ENCODE assay signal across 12 mouse cellular contexts in the genomic region with DNA sequence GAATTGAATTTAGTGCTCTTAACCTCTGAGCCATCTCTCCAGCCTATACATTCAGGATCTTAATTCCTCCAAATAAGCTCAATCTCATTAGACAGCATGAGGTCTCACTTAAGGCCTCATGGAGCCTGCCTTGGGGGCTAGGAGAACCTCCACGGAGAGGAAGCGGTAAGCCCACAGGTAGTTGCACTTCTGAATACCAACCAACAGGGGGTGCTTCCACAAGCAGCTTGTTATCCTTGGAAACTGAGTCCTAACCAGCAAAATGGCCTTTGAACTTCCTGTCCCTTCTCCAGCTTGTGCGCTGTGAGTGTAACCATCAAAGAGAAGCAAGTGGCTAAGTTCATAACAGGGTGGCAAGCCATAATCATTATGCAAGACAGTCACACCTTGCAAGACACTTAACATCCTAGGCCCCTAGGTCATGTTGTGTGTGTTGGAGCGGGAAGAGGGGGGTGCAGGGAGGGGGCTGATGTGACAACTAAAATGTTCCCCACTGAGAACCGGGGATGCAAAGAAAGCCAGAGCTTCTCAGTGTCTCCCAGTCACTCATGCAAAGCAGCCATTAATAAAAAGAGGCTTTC. TPM values are rescaled to one million over a fixed set of nuclear protein-coding genes. Genes with fewer than 3 reads are reported as not detected.
DNase-seq lines count a peak whose midpoint lies in the region; TF ChIP-seq lines count a peak whose summit lies in the region.
"Had no signal": no experiment of that assay in that cellular context is flagged by ENCODE, and none has a peak within 500 bp of the region (broad histone marks: within the 10 kb centered on the region; RNA-seq: fewer than 3 reads in every experiment).

No protein-coding gene starts in this region.

- DNase-seq in layer of hippocampus, adult 2 months (ENCODE audit: low spot score in 2 of 2) = no peak
- DNase-seq in layer of hippocampus, adult 8-10 months (ENCODE audit: low spot score in 2 of 2) = no peak
- peak; percentile 6 for DNase-seq in CD4-positive helper T cell, adult 2 months (ENCODE audit: low read depth, low spot score)
- DNase-seq in ES-E14 (ENCODE audit: low read depth, low spot score) = peak; percentile 44
- DNase-seq in midbrain, embryonic 10.5 days (ENCODE audit: low spot score) = no peak
- no peak for DNase-seq in adrenal gland, postnatal 36 days
- DNase-seq in MN1 (ENCODE audit: low spot score) = no peak
- DNase-seq in heart, adult 9 months (ENCODE audit: low spot score in 2 of 2) = no peak
- DNase-seq: cerebellum, postnatal 36 days; gastrocnemius, postnatal 10 days had no signal

- H3K4me1 ChIP-seq in ES-E14 (ENCODE audit: control insufficient read depth in 2 of 2, insufficient read depth in 2 of 2, low read length in 2 of 2, poor library complexity in 1 of 2) = peaks cover 0 to 21% of the 10 kb centered on the region in 2 experiments; a peak in 3 of 4 replicates
- peaks cover 53% of the 10 kb centered on the region for H3K4me1 ChIP-seq in midbrain, embryonic 10.5 days

- WGBS in midbrain, embryonic 10.5 days = 37% methylated on average over 5 of the region's 5 CpGs

- peak overlapping the region; percentile 70; the same call in 1 of the 2 replicates for H3K27ac ChIP-seq in layer of hippocampus, adult 2 months
- H3K27ac ChIP-seq in ES-E14 (ENCODE audit: insufficient read depth, low read depth, low read length, poor library complexity, severe bottlenecking) = no peak overlapping the region
- peak overlapping the region; percentile 85 for H3K27ac ChIP-seq in midbrain, embryonic 10.5 days (replicated peaks)
- H3K27ac ChIP-seq: neural tube, embryonic 12.5 days had no signal

- H3K27me3 ChIP-seq in midbrain, embryonic 10.5 days (ENCODE audit: low read depth, poor library complexity, severe bottlenecking) = no peaks in the 10 kb centered on the region
- H3K27me3 ChIP-seq: lung, embryonic 15.5 days; neural tube, embryonic 12.5 days had no signal

- in situ Hi-C loops in ES-E14 (cut with MboI; ENCODE audit: low sequenced_read_pairs in 2 of 2, unreplicated experiment in 2 of 2) = no loop called here

- no peaks in the 10 kb centered on the region for H3K9me3 ChIP-seq in ES-E14 (ENCODE audit: control insufficient read depth, insufficient read depth, low read depth, low read length)
- 0 out of 2 replicates have a peak, but pooled peaks cover 4% of the 10 kb centered on the region for H3K9me3 ChIP-seq in midbrain, embryonic 10.5 days (replicated peaks)
- H3K9me3 ChIP-seq: lung, embryonic 15.5 days; neural tube, embryonic 12.5 days had no signal

- H3K36me3 ChIP-seq in ES-E14 (ENCODE audit: control insufficient read depth, insufficient read depth, low read length, poor library complexity, severe bottlenecking) = no peaks in the 10 kb centered on the region
- H3K36me3 ChIP-seq in midbrain, embryonic 10.5 days = peaks cover 9% of the 10 kb centered on the region
- H3K36me3 ChIP-seq: lung, embryonic 15.5 days; neural tube, embryonic 12.5 days had no signal

- H3K9ac ChIP-seq in ES-E14 (ENCODE audit: insufficient read depth, low read depth, low read length, poor library complexity, severe bottlenecking) = no peak overlapping the region
- H3K9ac ChIP-seq: lung, embryonic 15.5 days; neural tube, embryonic 12.5 days had no signal

- no peak overlapping the region for H3K4me3 ChIP-seq in layer of hippocampus, adult 2 months
- no peak overlapping the region for H3K4me3 ChIP-seq in ES-E14 (ENCODE audit: insufficient read depth in 1 of 2, low read depth in 1 of 2, low read length in 2 of 2, poor library complexity in 1 of 2, severe bottlenecking in 1 of 2)
- peak overlapping the region; percentile 7; the same call in 1 of the 2 replicates for H3K4me3 ChIP-seq in midbrain, embryonic 10.5 days
- H3K4me3 ChIP-seq: lung, embryonic 15.5 days; neural tube, embryonic 12.5 days had no signal

- TF ChIP-seq CTCF in layer of hippocampus, adult 2 months (conservative IDR thresholded peaks at IDR 0.05) = peak; percentile 57

TF ChIP-seq in ES-E14, 5 proteins besides CTCF, POLR2A, EP300 and RAD21:
- TF ChIP-seq CHD2 (IDR thresholded peaks at IDR 0.05; ENCODE audit: low read depth, low read length) (no peak), MAFK (IDR thresholded peaks at IDR 0.05; ENCODE audit: insufficient read depth, low read depth, low read length) (no peak), ZC3H11A (IDR thresholded peaks at IDR 0.05; ENCODE audit: borderline replicate concordance, low read depth, low read length) (no peak)

RNA-seq across cellular contexts. Expression of a gene that starts 7.4 kb away (rescaled TPM):
- total RNA-seq in layer of hippocampus, adult 2 months (2021) = 10 to 100 TPM; 14.5 to 16.1 TPM
- total RNA-seq in layer of hippocampus, adult 8-10 months (2022) = 10 to 100 TPM; 15.3 to 29.4 (median 21.6) TPM
- 4.0 and 5.8 TPM in 2 replicates for total RNA-seq in ES-E14 (2012; rRNA removed)
- polyA plus RNA-seq in midbrain, embryonic 10.5 days (2016; fragmentation: Nextera tagmentation; extraction: Ambion mirVana) = 9.0 and 9.4 TPM in 2 replicates
- 10 to 100 TPM in 1 of 2 experiments, under 1 TPM in 1; 0.86 to 23.1 TPM for total RNA-seq in adrenal gland, postnatal 36 days (2021)

RNA-seq across cellular contexts. Expression of a gene that starts 41.2 kb away (rescaled TPM):
- 1 to 10 TPM; 5.4 to 6.7 TPM for total RNA-seq in layer of hippocampus, adult 2 months (2021)
- 10 to 100 TPM in 1 of 4 experiments, 1 to 10 TPM in 3; 7.8 to 11.3 (median 9.3) TPM for total RNA-seq in layer of hippocampus, adult 8-10 months (2022)
- total RNA-seq in ES-E14 (2012; rRNA removed) = 57.9 and 88.8 TPM in 2 replicates
- polyA plus RNA-seq in midbrain, embryonic 10.5 days (2016; fragmentation: Nextera tagmentation; extraction: Ambion mirVana) = 5.9 and 8.6 TPM in 2 replicates
- 10 to 100 TPM; 11.2 to 17.7 TPM for total RNA-seq in adrenal gland, postnatal 36 days (2021)

Comparison
In these comparisons a context has a peak if more than half of its experiments do, and no peak if none do; other contexts are left out.
1. DNase-seq: peak in CD4-positive helper T cell, adult 2 months (single experiment) and ES-E14 (single experiment); none in layer of hippocampus, adult 2 months (0 of 2), layer of hippocampus, adult 8-10 months (0 of 2), midbrain, embryonic 10.5 days (single experiment), adrenal gland, postnatal 36 days (0 of 2), MN1 (single experiment) and heart, adult 9 months (0 of 2).